Mouse (Mus musculus) lung, adult 2 months (tissue): ENCODE measurements at regions not wholly inside any gene's neighbourhood (a gene's known extent, or its start where the extent isn't known, plus 50 kb on each side); places are given as distances from the start of the nearest gene placed in this dataset.

Source experiments
- CTCF ChIP-seq: fragments of 200-500 bp; IDR thresholded peaks from 2 replicates; pipeline ENCODE4 v1.5.1; 2011; ENCODE audit warnings: mild to moderate bottlenecking, low read length, control low read depth; ENCODE audit not compliant: insufficient read depth
- POLR2A ChIP-seq: fragments of 200-500 bp; IDR thresholded peaks from 2 replicates; pipeline ENCODE4 v1.6.1; 2011; ENCODE audit warnings: low read depth, mild to moderate bottlenecking, control low read depth, low read length, borderline replicate concordance; ENCODE audit errors: extremely low read depth

DNA sequence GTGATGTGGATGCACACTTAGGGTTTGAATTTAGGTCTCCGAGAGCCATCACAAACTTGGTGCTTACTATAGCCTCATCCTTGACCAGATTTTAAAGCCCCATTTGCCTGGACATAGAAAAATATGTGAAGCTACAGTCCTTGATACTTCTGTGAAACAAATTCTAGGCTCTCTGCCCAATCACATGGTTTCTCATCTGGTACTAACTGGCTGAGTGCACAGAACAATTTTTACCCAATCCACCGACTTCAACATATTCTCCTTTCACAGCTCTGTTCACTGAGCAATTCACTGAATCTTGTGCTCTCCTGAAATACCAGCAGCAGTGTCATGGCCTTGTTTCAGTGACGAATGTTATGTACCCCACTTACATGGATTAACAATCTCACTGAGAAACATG lies 176.7 kb upstream of the 4933412E24Rik start:
- no peak for TF ChIP-seq POLR2A
- no peak for TF ChIP-seq CTCF
